Mouse (Mus musculus) heart, postnatal 10 days (tissue): ENCODE measurements around the gene Cenpt. TPM values are rescaled to one million over a fixed set of nuclear protein-coding genes. Genes with fewer than 3 reads are reported as not detected.

Experiments
- DNase-seq, 2 experiments: peaks; one replicate each; pipeline ENCODE4 v3.0.0; 2021
- intact Hi-C: fragments of 180-260 bp; cut with DNase I; formaldehyde crosslinking; loops from one replicate; pipeline ENCODE4 v1.15.1; 2025
- total RNA-seq, 2 experiments: library from RNA; stranded (reverse); gene quantifications; 2 replicates each; pipeline ENCODE4 v1.2.3; 2021

Cenpt gene
- total RNA-seq, 2 experiments from 2014 or later = 8.4 to 8.5 TPM

DNA sequence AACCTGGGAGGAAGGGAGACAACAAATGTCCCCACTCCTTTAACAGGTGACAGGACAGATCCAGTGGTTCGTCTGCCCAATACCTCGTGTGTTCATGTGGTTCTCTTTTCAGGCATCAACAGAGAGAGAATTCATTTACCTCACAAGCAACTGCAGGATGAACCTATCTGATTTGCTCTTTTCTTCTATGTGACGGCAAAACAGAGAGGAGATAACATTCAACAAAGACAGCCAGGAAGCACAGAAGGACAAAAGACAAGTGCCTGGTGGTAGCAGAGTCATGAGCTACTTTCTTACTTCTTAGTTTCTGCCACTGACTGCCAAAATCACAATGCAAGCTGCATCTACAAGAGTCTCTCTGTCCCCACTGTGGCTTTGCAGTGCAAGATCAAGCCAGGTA, 41.5 kb downstream of the Cenpt start:
- no peak for DNase-seq
- intact Hi-C loops = no loop called here

DNA sequence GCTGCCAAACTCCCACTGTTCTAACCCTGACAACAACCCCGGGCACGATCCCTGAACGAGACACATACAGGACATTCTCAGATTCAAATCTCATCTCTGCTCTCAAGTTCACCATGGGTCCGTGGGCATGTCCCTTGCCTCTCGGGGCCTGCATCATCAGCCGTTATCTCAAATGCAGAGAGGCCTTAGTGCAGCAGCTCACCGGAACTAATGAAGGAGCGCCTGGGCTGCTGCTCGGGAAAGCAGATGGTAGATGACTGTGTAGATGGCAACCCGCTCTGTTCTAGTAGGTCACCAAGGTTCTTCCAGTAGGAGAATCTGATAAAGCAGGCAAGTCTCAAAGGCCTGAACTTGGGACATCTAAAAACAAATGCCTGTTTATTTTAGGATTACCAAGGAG, 42.0 kb downstream of the Cenpt start:
- DNase-seq = no peak
- intact Hi-C loops = no loop called here

DNA sequence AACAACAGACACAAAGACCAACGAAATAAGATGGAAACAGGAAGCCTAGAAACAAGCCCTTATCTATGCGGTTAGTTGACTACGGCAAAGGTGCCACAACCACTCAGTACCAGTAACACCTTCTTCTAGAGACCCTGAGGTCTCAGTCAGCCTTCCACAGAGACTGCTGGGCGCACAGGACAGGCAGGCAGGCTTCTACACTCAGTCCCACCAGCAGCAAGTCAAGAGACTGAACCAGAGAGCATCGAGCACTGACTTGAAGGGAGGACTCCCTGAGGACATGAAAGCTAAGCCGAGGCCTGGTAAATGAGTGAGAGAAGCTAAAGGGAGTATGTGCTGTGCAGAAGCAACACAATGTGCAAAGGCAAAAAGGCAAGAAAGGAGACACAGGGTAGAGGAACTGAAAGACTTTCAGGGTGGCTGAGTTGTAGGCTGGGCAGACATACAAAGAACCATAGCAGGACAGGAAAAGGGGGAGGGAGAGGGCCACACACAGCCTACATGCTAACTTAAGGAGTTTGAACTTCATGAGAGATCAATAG, 42.8 kb downstream of the Cenpt start:
- intact Hi-C loops = no loop called here
- DNase-seq = no peak

GRCm38 (mm10) chr8:105808480-105808879, 44.6 kb downstream of the Cenpt start:
- intact Hi-C loops = no loop called here
- DNase-seq = peak; percentile 37 to 39

GRCm38 (mm10) chr8:105807766-105808165, 45.3 kb downstream of the Cenpt start:
- intact Hi-C loops = no loop called here
- no peak for DNase-seq

GRCm38 (mm10) chr8:105805964-105806363, 47.1 kb downstream of the Cenpt start:
- DNase-seq = no peak
- intact Hi-C loops = no loop called here

DNA sequence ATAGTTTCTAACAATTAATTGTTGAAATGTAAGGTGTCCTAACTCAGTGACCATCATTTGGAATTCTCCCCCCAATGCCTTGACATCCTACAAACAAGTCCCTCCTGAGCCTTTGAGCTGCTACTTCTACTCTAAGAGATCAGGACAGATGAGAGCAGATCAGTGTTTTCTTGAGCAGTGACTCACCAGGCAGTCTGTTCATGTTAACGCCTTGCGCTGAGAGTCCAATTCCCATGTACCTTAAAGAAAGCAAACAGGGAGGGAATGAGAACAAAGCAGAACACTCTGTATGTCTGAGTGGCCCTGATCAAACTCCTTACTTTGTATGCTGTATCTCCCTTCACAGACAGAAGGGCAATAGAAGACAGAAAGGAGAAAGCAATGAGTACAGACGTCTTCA, 47.7 kb downstream of the Cenpt start:
- intact Hi-C loops = no loop called here
- no peak for DNase-seq

DNA sequence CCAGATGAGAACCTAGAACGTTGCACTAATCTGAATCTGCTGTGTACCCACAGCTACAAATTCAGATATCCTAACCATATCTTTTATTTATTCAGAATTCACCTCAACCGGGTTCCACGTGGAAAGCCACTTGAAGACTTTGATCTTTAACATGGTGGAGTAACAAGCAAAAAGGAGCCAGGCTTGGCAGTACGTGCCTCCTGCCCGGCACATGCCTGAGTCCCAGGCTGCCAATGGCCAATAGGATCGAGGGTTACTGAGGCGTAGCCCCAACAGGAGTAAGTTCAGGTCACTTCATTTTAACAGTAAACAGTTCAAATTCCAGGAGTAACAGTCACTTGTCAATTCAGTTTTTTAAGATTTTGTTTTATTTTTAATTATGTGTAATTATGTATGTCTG, 48.3 kb downstream of the Cenpt start:
- intact Hi-C loops = no loop called here

DNA sequence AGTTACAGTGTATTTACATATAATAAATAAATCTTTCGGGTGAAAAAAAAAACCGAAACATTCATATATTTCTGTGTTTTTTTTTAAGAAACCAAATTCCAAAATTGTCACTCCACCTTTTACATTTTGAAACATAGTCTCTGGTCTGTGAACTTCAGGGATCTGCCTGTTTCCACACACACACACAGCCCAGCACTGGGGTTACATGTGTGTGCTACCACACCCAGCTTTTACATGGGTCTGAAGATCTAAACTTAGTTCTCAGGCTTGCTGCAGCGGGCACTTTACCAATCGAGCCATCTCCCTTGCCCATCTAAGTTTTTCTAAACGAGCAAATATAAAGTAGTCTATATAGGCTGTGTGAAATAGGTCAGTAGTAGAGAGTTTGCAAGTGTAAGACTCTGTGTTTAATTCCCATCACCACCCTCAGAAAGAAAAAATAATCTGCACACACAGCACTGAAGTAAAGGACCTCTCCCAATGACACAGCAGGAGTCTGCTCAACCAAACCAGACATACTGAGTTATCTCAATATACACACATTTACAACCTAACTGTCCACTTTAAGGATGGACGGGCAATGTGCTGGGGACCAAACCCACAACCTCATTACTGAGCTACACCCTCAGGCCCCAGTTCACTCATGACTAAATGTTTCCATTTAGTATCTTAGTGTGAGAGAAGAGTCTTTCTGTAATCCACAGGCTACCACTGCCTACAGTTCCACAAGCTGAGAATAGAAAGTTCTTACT, 51.7 kb downstream of the Cenpt start:
- DNase-seq = no peak
- intact Hi-C loops = no loop called here

More for the DNA sequence above, 48.3 kb downstream of the Cenpt start:
- no peak for DNase-seq

- intact Hi-C loops = no loop called here
- DNase-seq = peak; percentile 88 to 89
Measured at GRCm38 (mm10) chr8:105799091-105799812, 53.8 kb downstream of the Cenpt start.

- intact Hi-C loops = no loop called here
- DNase-seq = no peak
Measured at GRCm38 (mm10) chr8:105798408-105798807, 54.7 kb downstream of the Cenpt start.

DNA sequence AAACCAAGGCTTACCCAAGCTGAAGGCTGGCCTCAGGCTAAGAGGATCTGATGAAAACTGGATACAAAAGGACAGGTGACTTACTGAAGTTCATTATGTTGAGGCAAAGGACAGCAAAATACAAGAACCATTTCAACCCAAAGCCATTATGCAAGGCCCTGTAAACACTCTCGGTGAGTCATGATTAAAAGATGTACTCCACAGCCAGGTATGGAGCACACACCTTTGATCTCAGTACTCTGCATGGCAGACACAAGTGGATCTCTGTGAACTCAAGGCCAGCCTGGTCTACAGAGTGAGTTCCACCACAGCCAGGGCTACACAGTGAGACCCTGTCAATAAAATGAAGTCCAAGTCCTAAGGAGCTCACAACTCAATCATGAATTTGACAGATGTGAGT, 57.3 kb downstream of the Cenpt start:
- intact Hi-C loops = no loop called here
- DNase-seq = no peak

Other genes with a start within 250 kb of the Cenpt start
- gene Ripor1, start 248.0 kb downstream of the Cenpt start, total RNA-seq = 10 to 100 TPM; 53.1 to 55.8 TPM
- 10 to 100 TPM; 46.6 to 56.6 TPM for gene Ctcf, start 216.7 kb downstream of the Cenpt start, total RNA-seq
- gene Agrp, start 215.9 kb downstream of the Cenpt start, total RNA-seq = not detected
- gene Carmil2, start 167.0 kb downstream of the Cenpt start, total RNA-seq = under 1 TPM; 0.62 to 0.93 TPM
- 10 to 100 TPM; 20.8 to 21.2 TPM for gene Acd, start 152.2 kb downstream of the Cenpt start, total RNA-seq
- 1 to 10 TPM; 7.1 to 9.1 TPM for gene Pard6a, start 152.1 kb downstream of the Cenpt start, total RNA-seq
- not detected for gene 4933405L10Rik, start 145.6 kb downstream of the Cenpt start, total RNA-seq
- 1 to 10 TPM; 2.9 to 3.5 TPM for gene Enkd1, start 145.1 kb downstream of the Cenpt start, total RNA-seq
- 1 to 10 TPM; 4.6 to 9.9 TPM for gene Gfod2, start 94.6 kb downstream of the Cenpt start, total RNA-seq
- 10 to 100 TPM; 24.2 to 24.5 TPM for gene Ranbp10, start 25.9 kb downstream of the Cenpt start, total RNA-seq
- gene Tsnaxip1, start 25.5 kb downstream of the Cenpt start, total RNA-seq = not detected
- gene Thap11, start 1.9 kb upstream of the Cenpt start, total RNA-seq = 10 to 100 TPM; 27.5 to 31.9 TPM
- gene Nutf2, start 7.3 kb upstream of the Cenpt start, total RNA-seq = 10 to 100 TPM; 41.9 to 46.2 TPM
- 10 to 100 TPM; 30.9 to 32.5 TPM for gene Edc4, start 27.6 kb upstream of the Cenpt start, total RNA-seq
- not detected for gene Nrn1l, start 40.3 kb upstream of the Cenpt start, total RNA-seq
- 10 to 100 TPM; 20.9 to 22.5 TPM for gene Pskh1, start 47.2 kb upstream of the Cenpt start, total RNA-seq
- gene Ctrl, start 80.6 kb upstream of the Cenpt start, total RNA-seq = under 1 TPM; 0.35 to 0.48 TPM
- gene Psmb10, start 85.2 kb upstream of the Cenpt start, total RNA-seq = 10 to 100 TPM; 81.1 to 88.5 TPM
- gene Lcat, start 90.1 kb upstream of the Cenpt start, total RNA-seq = under 1 TPM; 0.64 to 0.77 TPM
- 10 to 100 TPM; 59.1 to 70.0 TPM for gene Slc12a4, start 112.8 kb upstream of the Cenpt start, total RNA-seq
- gene Dpep3, start 126.2 kb upstream of the Cenpt start, total RNA-seq = not detected
- 1 to 10 TPM; 8.4 to 8.5 TPM for gene Dus2, start 138.1 kb upstream of the Cenpt start, total RNA-seq
- not detected for gene Dpep2nb, start 152.7 kb upstream of the Cenpt start, total RNA-seq
- 10 to 100 TPM in 1 of 2 experiments, 1 to 10 TPM in 1; 9.5 to 10.5 TPM for gene Ddx28, start 158.6 kb upstream of the Cenpt start, total RNA-seq
- 10 to 100 TPM; 26.5 to 27.3 TPM for gene Nfatc3, start 205.6 kb upstream of the Cenpt start, total RNA-seq